Mouse (Mus musculus) telencephalon, adult 2 months (tissue): ENCODE data around the gene Mpzl2.

Experiments
- DNase-seq: peaks from one replicate; pipeline ENCODE4 v3.0.0-alpha.2; 2011; ENCODE audit warnings: low read depth, low spot score

Mpzl2 gene

DNA sequence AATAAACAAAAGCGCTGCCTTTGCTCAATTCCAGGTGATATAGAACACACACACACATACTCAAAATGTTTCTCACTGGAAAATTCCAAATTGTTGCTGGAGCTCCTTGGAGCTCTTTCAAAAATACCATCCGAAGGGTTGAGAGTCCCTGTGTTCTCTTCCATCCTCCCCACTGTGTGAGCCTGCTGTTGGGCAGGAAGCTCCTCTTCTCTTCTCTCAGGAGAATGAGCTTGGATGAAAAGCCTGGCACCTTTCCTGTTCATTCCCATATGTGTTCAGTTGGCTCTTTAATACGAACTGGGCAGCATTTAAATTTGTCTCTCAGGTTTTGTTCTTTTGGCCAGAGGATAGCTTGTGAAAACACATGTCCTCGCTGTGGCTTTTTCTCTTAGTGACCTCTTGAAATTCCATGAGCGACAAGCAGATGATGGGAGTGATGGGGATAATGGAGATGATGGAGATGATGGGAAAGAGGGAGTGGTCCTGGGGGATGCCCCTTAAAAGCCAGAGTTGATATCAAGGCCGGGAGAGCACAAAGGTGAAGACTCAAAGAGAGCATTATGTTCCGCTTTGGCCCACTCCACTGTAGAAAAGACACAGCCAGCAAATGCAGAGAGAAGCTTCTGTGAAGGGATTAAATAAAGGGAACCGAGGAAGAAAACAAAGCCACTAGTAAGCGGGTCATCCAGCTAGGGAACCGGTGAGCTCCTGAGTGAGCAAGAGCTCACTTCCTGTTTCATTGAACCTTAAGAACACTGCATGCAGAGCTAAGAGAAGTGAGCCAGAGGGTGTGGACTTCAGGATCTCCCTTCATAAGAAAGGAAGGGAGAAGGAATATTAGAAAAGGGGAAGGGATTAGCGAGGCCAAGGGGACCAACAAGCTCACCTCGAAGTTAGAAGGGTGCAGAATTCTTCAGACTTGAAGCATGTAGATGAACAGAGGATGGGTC, 46.4 kb downstream of the Mpzl2 start:
- DNase-seq = peak; percentile 12

DNA sequence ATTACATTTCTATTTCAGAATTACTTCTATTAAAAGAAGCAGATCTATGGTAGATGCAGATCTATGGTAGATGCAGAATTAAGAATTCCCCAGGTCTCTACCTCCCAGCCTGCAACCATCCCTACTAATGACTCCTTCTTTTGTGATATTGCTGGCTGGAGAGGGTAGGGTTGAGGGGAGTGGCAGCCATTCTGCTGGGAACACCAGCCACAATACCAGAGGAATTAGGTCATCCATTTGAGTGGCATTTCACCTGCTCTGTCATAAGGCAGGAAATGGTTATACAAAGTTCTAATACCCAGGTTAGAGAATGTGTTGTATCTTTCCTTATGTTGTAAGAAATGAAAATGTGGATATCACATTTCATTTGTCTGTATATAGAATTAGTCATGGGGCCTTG, 48.4 kb downstream of the Mpzl2 start:
- no peak for DNase-seq

DNA sequence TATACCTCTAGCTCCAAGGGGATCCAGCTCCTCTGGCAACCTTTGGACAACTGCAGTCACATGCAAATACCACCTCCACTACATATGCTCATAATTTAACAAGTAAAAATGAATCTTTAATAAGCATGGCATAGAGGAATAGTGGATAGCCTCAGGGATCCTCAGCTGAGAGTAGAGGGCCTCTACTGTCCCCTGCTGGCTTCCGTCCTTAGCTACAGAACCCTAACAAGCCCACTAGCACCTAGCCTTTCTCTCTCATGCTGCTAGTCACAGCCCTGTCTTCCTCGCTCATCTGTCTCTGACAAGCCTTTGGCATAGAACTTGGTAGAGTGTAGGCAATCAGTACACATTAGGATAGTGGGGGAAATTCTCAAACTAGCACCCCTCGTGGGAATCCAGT, 51.2 kb downstream of the Mpzl2 start:
- DNase-seq = no peak

DNA sequence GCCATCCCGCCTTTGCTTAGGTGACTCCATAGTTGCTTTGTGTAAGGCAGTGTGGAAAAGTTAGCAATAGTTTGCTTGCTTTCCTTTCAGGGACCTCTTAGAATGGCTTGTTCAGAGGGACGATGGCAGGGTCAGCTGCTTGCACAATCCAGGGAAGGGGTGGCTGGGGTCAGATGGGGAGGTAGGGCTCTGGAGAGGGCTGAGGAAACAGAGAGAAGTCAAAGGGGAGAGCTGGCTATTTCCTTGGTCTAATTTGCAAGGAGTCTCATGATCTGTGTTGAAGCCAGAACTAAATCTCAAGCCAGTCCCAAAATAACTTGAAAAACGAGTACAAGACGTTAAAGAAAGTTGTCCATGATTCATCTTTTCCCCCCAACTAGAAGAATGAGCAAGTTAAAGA, 53.0 kb downstream of the Mpzl2 start:
- no peak for DNase-seq

DNA sequence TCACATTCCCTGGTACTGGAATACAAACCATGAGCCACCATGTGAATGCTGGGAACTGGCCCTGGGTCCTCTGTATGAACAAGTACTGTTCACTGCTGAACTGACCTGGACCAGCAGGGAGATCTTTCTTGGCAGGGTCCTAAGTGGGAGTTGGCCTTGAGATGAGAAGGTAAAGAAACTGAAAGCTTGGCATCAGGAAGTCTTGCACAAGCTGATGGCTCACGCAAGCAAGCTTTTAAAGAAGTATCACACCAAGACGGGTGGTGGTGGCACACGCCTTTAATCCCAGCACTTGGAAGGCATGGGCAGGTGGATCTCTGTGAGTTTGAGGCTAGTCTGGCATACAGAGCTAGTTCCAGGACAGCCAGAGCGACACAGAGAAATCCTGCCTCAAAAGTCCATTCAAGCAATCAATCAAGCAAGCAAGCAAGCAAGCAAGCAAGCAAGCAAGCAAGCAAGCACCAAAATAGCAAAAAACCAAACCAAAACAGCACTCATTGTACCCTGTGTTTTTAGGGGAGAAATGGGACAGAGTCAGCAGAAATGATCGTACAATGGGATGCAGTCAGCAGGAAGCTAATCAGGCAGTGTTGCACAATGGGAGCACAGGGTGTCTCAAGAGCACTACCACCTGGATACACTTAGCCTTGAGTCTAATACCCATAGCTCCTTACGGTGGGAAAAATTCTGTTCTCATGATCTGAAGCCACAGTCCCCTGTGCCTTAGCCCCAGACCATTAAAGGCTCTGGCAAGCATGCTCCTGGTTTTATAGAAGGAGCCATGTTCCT, 55.7 kb downstream of the Mpzl2 start:
- DNase-seq = no peak

DNA sequence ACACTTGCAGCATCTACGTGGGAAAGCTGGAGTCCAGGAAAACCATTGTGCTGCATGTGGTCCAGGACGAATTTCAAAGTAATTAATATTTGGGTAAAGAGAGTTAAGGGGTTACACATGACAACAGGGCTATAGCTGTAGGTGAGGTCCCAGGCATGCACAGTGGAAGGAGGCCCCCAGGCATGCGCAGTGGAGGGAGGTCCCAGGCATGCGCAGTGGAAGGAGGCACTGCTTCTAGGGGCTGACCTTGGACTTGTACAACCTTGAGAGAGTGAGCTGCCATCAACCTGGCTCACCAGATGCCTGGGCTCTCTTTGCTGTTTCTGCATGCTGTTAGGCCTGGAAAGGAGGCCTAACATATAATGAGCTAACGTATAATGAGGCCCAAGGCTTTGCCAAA, 58.3 kb downstream of the Mpzl2 start:
- no peak for DNase-seq

DNA sequence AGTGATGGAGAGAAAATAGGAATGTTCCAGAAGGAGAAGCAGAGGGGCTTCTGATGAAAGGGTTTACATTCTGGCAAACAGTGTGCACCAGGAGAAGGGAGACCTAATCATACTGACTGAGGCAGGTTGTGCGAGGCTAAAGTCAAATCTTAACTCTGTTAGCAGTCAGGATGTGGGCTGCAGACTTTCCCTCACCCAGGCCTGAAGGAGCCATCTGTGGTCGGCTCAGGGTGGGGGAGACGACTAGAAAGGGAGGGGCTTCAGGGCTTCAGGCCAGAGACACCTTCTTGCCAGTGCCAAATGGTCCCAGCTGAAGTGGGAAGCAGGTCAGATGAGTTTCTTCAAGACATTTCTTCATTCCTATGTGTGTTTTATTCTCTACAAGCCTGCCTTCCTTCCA, 58.8 kb downstream of the Mpzl2 start:
- DNase-seq = no peak

DNA sequence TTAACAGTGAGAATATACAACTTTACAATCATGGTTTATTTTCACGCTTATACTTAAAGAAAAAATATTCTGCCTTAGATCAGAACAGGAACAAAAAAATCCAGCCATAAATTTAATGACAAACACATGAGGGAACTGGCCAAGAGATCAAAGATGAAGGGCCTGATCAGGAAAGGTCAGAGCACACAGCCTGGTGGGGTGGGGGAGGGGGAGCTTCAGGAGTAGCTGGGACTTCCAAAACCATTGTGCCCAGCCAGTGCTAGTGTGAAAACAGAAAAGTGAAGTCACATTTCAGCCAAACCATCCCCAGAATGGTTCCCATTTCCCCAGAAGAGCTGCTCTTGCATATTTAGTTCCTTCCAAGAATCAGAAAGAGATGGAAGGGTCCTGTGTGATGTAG, 62.9 kb downstream of the Mpzl2 start:
- DNase-seq = no peak

DNA sequence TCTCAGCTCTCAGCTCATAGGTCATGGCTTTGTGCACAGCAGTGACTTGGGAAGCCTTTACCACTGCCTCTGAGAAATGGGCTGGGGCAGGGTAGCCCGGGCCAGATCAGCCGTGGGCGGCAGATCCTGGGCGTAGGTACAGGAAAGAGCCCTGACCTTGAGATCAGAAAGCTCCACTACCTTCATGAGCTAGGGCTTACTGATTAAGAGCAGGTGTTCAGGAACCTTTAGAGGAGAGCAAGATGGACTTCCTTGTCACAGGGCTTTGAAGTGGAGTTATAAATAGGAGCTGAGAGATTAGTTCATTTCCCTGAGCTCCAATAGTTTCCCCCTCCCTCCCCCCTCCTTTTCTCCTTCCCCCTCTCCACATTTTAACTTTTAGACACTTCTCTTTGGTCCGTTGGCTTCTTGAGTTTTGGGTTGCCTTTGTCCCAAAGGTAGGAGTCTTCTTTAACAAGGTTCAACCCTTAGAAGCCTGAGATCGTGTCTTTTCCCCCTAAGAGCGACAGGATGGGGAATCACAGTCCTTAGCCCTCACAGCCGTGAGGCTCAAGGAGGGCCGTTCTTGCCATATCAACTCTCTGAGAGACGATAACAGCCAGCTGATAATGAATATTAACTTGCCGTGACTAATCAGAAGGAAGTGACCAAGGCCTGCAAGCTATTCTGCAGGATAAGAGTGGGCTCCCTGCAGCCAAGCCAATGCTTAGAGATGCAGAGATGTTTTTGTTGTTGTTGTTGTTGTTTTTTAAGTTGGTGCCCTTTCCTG, 63.8 kb downstream of the Mpzl2 start:
- no peak for DNase-seq
